Mouse (Mus musculus): ENCODE measurements around the gene Gnao1.

The Gnao1 gene

DNA sequence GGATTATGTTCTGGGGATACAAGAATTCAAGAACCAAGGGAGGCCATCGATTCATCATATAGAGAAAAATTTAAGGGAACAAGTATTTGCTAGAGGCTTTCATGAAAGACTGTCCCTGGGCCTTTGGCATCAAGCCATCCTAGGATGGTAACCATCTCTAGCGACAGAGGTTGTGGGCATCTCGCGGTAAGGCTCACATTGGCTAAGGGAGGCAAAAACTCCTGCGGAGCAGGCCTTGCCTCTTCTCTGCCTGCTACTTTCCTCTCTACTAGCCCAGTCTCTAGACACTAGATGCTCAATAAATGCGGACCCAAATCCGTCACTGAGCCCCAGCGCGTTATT lies at the start of gene Gnao1:
Gene Gnao1, plus strand, starts transcription at position 281 of the 342 bp plus-strand sequence.
- DNase-seq: peak in 1 of 2 experiments; percentile 57

DNA sequence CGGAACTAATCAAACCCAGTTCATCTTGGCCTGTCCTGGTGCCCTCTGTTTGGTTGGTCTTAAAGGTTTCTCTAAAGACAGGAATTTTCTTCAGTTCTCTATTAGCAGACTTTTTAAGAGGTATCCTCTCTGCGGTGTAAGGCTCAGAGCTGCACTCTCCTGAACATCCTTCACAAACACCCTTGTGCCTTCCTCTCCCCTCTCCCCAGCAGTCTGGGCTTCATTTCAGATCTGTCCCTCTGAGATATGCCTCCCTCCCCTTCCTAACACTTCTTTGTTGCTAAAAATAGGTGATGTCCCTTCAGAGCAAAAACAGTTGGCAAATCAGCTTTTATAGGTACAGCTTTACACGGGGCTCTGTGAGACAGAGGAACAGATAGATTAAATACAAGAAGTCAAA lies 32.2 kb upstream of the Gnao1 start:
- DNase-seq: no peak

DNA sequence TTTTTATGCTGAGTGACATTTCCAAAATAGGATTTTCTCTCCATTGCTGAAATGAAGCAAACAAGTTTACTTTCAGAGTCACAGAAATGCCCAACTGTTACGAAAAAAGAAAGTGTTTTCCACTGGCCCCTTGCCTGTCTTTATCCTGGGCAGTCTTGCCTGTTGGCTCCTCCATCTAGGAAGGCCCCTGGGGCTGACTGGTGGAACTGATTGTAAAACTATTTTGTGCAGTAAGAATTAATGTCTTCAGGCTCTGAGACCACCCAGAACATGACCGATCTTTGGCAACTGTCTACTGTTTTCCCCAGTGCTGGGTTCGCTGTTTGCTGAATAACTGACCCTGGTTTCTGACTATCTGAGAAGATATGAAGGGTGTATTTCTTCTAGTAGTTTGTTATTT lies 540 bp upstream of the Gnao1 start:
- peak in 1 of 2 experiments; percentile 15 for DNase-seq

GRCm38 (mm10) chr8:93810028-93810858 lies 477 bp downstream of the Gnao1 start:
- DNase-seq: peak; percentile 88 to 95

- DNase-seq: peak; percentile 50 to 55
Observed at GRCm38 (mm10) chr8:93810859-93811602, 1.3 kb downstream of the Gnao1 start.

- DNase-seq: peak; percentile 44 to 50
Observed at GRCm38 (mm10) chr8:93811719-93812475, 2.1 kb downstream of the Gnao1 start.

- DNase-seq: peak; percentile 47 to 59
Observed at GRCm38 (mm10) chr8:93812566-93813404, 3.0 kb downstream of the Gnao1 start.

- DNase-seq: peak; percentile 96 to 99
Observed at GRCm38 (mm10) chr8:93813405-93813761, 3.6 kb downstream of the Gnao1 start.

GRCm38 (mm10) chr8:93814266-93814665 lies 4.5 kb downstream of the Gnao1 start:
- DNase-seq: peak in 1 of 2 experiments; percentile 50

GRCm38 (mm10) chr8:93816226-93816625 lies 6.5 kb downstream of the Gnao1 start:
- DNase-seq: peak in 1 of 2 experiments; percentile 33

DNA sequence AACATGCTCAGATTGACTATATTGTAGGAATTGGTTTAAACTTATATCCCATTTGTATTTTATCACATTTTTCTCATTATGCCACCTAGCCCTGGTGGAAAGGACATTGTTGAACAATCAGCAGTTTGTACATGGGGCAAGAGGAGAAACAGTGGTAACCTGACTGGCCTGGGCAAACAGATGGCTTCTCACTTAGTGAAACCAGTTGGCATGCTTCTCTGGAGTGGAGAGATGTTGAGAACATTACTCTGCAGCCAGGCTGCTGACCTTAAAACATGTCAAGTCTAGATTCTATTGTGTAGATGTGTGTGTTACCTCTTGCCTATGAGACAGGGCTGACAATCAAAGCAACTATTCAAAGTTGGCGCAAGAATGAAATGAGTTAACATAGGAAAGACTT lies 7.6 kb downstream of the Gnao1 start:
- peak in 1 of 2 experiments; percentile 33 for DNase-seq

DNA sequence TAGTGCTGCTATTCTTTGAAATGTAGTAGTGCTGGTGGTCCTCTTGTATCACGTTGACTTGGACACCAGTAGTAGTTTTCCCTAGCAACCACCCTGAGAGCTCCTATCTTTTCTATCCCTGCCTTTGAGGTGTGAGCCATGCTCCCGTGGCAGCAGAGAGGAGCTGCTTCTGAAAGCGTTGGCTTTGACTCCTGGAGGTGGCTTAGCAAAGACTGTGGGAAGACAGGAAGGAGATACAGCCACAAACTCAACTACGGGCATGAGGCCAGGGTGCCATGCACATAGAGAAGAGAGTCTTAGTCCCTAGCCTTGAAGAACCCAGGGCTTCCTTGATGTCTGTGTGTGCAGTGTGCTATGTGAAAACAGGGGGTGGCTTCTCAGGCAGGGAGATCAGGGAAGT lies 10.2 kb downstream of the Gnao1 start:
- DNase-seq: peak in 1 of 2 experiments; percentile 24

DNA sequence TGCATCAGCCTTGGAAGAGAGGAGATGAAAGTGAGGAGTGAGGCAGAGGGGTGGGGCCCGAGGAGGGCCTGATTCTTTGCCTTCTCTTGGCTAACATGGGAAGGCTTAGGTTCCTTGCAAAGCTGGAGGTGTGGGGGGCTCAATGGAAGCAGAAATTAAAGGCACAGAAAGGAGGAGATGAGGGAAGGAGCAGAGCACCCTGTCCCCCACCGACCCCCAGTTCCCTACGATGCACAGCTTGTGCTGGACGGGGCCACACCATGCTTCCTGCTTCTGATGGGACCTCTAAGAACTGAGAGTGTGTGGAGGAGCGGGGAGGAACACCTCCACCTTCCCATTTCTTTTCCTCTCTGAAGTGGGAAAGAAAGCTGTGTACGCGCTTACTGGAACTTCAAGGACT lies 11.6 kb downstream of the Gnao1 start:
- no peak for DNase-seq

DNA sequence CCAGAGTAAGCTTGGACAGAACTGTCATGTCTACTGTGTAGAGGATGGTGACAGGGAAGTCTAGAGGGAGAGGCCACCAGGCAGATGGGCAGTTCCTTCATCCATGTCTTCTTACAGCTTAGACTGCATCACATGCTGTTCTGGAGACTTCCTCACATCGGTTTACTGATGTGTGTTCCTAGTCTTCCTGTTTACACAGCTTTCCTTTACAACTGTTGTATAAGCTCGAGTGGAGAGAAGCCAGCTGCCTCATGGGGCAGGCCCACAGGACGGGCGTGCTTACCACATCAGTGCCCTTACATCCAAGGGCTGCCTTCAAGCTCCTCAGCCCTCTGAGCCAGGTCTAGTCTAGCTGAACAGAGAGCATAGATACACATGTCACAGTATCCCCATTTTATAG lies 15.6 kb downstream of the Gnao1 start:
- DNase-seq: no peak

GRCm38 (mm10) chr8:93830626-93831025 lies 20.9 kb downstream of the Gnao1 start:
- DNase-seq: no peak

DNA sequence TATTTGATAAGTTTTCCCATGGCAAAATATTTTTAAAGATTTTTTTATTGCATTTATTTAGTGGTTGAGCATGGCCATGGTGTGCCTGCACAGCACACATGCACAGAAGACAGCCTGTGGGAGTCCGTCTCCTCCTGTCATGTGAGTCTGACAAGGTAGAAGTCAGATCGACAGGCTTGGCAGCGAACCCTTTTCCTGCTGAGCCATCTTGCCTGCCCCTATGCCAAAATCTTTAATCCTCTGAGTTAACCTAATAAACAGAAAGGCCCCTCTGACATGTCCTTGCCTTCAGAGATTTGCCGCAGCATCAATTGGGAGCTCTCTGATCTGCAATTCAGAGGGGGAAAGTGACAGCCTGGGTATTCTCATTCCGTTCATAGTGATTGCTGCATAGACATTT lies 26.0 kb downstream of the Gnao1 start:
- peak; percentile 56 to 63 for DNase-seq

- no peak for DNase-seq
Observed at GRCm38 (mm10) chr8:93839113-93839512, 29.3 kb downstream of the Gnao1 start.

GRCm38 (mm10) chr8:93840486-93840885 lies 30.7 kb downstream of the Gnao1 start:
- no peak for DNase-seq

- DNase-seq: peak; percentile 33 to 47
Observed at GRCm38 (mm10) chr8:93840956-93841752, 31.4 kb downstream of the Gnao1 start.

DNA sequence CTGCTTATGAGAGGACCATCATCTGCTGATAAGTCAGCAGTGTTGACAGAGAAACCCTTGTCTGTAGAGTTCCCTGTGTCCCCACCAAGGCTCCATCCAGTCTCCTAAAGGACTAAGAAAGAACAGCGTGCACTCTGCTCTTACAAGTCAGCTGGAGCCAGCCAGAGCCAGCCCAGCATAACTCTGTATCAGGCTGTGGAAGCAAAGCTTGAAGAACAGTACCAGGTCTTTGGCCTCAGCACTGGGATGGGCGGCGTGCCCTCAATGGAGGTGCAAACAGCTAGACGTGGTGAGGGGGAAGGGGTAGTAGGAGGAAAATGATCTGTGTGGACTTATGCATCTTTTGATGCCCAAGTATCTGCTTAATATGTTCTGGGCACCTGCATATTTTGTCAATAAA lies 32.8 kb downstream of the Gnao1 start:
- DNase-seq: no peak

GRCm38 (mm10) chr8:93843858-93844502 lies 34.2 kb downstream of the Gnao1 start:
- peak in 1 of 2 experiments; percentile 44 for DNase-seq
